Mouse (Mus musculus) thymus, postnatal 25 days (tissue): Measurements from ENCODE around the gene Luc7l3.

ENCODE experiments used
- DNase-seq: peaks from one replicate; pipeline ENCODE4 v3.0.0; 2022

Gene Luc7l3

GRCm38 (mm10) chr11:94253691-94254090, 68.1 kb downstream of the Luc7l3 start:
- DNase-seq: no peak

- DNase-seq: no peak
These were observed 68.6 kb downstream of the Luc7l3 start for GRCm38 (mm10) chr11:94253156-94253555.

- no peak for DNase-seq
These were observed 75.1 kb downstream of the Luc7l3 start for GRCm38 (mm10) chr11:94246789-94247061.

- no peak for DNase-seq
These were observed 75.6 kb downstream of the Luc7l3 start, which contains the start of gene Wfikkn2 for GRCm38 (mm10) chr11:94245955-94246788. Gene Wfikkn2 (minus strand): TSS chr11:94246005.

- no peak for DNase-seq
These were observed 77.4 kb downstream of the Luc7l3 start for GRCm38 (mm10) chr11:94244385-94244784.

GRCm38 (mm10) chr11:94243422-94244180, 78.2 kb downstream of the Luc7l3 start:
- DNase-seq: peak; percentile 10

- DNase-seq: peak; percentile 6
These were observed 78.9 kb downstream of the Luc7l3 start for GRCm38 (mm10) chr11:94242760-94243421.

GRCm38 (mm10) chr11:94239706-94240105, 82.1 kb downstream of the Luc7l3 start:
- DNase-seq: no peak

- no peak for DNase-seq
These were observed 83.0 kb downstream of the Luc7l3 start for GRCm38 (mm10) chr11:94238786-94239185.
